Mouse (Mus musculus): Measurements from ENCODE around the gene Ndel1. TPM values are rescaled to one million over a fixed set of nuclear protein-coding genes. Genes with fewer than 3 reads are reported as not detected.

The Ndel1 gene
- total and polyA plus RNA-seq, 3 experiments, result 45.5 to 63.7 (median 60.4) TPM

- no peak overlapping the region for H3K4me3 ChIP-seq
- H3K79me2 ChIP-seq (replicated peaks; ENCODE audit: control insufficient read depth, insufficient read depth, low read length), result peaks cover 2% of the 10 kb centered on the region; the same call in 1 of the 2 replicates
- no peaks in the 10 kb centered on the region for H3K27me3 ChIP-seq (ENCODE audit: control insufficient read depth, insufficient read depth, low read length)
- H3K9ac ChIP-seq (ENCODE audit: low read depth, low read length), result no peak overlapping the region
- H3K27ac ChIP-seq, result no peak overlapping the region
- intact Hi-C loops (cut with DNase I), result no loop called here
- no peak for TF ChIP-seq EP300 (IDR thresholded peaks at IDR 0.05; ENCODE audit: insufficient read depth, low read depth, low read length)
- no peak for TF ChIP-seq CTCF (IDR thresholded peaks at IDR 0.05)
- TF ChIP-seq POLR2A (IDR thresholded peaks at IDR 0.05; ENCODE audit: insufficient read depth, low read depth, low read length), result no peak
- 72% methylated on average over 15 of the region's 15 CpGs for WGBS
- H3K36me3 ChIP-seq (ENCODE audit: control insufficient read depth, insufficient read depth, low read length), result peaks cover 5% of the 10 kb centered on the region
- H3K4me1 ChIP-seq (ENCODE audit: control insufficient read depth, insufficient read depth, low read length), result peaks cover 8% of the 10 kb centered on the region
- DNase-seq, result peak; percentile 19 to 27
Measured at GRCm38 (mm10) chr11:68822326-68822725, 49.3 kb downstream of the Ndel1 start.

GRCm38 (mm10) chr11:68819226-68819805 is 52.3 kb downstream of the Ndel1 start:
- DNase-seq, result no peak
- no peak overlapping the region for H3K27ac ChIP-seq
- H3K4me3 ChIP-seq, result no peak overlapping the region
- no peak for TF ChIP-seq POLR2A (IDR thresholded peaks at IDR 0.05; ENCODE audit: insufficient read depth, low read depth, low read length)
- TF ChIP-seq EP300 (IDR thresholded peaks at IDR 0.05; ENCODE audit: insufficient read depth, low read depth, low read length), result no peak
- TF ChIP-seq CTCF (IDR thresholded peaks at IDR 0.05), result no peak
- no peaks in the 10 kb centered on the region for H3K27me3 ChIP-seq (ENCODE audit: control insufficient read depth, insufficient read depth, low read length)
- no peak overlapping the region for H3K9ac ChIP-seq (ENCODE audit: low read depth, low read length)
- H3K36me3 ChIP-seq (ENCODE audit: control insufficient read depth, insufficient read depth, low read length), result no peaks in the 10 kb centered on the region; the same call in none of the 2 replicates
- WGBS, result 81% methylated on average over 14 of the region's 14 CpGs
- intact Hi-C loops (cut with DNase I), result no loop called here
- H3K4me1 ChIP-seq (ENCODE audit: control insufficient read depth, insufficient read depth, low read length), result no peaks in the 10 kb centered on the region; the same call in 1 of the 2 replicates
- H3K79me2 ChIP-seq (replicated peaks; ENCODE audit: control insufficient read depth, insufficient read depth, low read length), result no peaks in the 10 kb centered on the region

GRCm38 (mm10) chr11:68818416-68818815 is 53.2 kb downstream of the Ndel1 start:
- H3K4me3 ChIP-seq, result no peak overlapping the region
- H3K27ac ChIP-seq, result no peak overlapping the region
- DNase-seq, result no peak
- H3K36me3 ChIP-seq (ENCODE audit: control insufficient read depth, insufficient read depth, low read length), result no peaks in the 10 kb centered on the region; the same call in 1 of the 2 replicates
- TF ChIP-seq CTCF (IDR thresholded peaks at IDR 0.05), result no peak
- 82% methylated on average over 8 of the region's 8 CpGs for WGBS
- intact Hi-C loops (cut with DNase I), result no loop called here
- H3K27me3 ChIP-seq (ENCODE audit: control insufficient read depth, insufficient read depth, low read length), result no peaks in the 10 kb centered on the region
- no peaks in the 10 kb centered on the region; the same call in 1 of the 2 replicates for H3K4me1 ChIP-seq (ENCODE audit: control insufficient read depth, insufficient read depth, low read length)
- H3K79me2 ChIP-seq (replicated peaks; ENCODE audit: control insufficient read depth, insufficient read depth, low read length), result no peaks in the 10 kb centered on the region
- no peak overlapping the region for H3K9ac ChIP-seq (ENCODE audit: low read depth, low read length)

DNA sequence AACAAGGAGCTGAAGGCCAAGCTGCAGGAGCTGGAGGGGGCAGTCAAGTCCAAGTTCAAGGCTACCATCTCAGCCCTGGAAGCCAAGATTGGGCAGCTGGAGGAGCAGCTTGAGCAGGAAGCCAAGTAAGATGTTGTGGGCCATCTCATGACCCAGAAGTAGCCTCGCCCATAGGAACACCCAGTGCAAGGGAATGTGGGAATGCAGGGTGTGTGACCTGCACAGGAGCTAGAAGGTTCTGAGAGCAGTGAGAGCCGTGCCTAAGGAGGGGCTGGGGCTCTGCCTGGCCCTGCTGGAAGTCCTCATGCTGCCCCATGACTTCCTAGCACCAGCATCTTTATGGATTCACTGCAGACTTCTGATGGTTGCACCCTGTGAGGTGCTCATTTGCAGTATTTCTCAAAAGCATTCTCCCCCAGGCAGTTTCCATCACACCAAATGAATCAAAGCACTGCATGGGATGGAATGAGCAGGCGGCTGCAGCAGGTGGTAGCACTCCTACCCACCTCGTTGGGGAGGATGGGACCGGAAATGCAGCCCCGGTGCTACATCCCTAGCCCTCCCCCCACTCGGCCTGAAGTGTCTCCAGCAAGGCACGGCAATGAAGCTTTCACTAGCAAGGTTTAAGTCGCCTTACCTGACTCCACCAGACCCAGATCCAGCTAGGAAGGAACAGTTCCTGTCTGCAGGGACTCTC is 59.6 kb downstream of the Ndel1 start:
- no peaks in the 10 kb centered on the region for H3K36me3 ChIP-seq (ENCODE audit: control insufficient read depth, insufficient read depth, low read length)
- H3K4me3 ChIP-seq, result no peak overlapping the region
- TF ChIP-seq EP300 (IDR thresholded peaks at IDR 0.05; ENCODE audit: insufficient read depth, low read depth, low read length) (no peak), POLR2A (IDR thresholded peaks at IDR 0.05; ENCODE audit: insufficient read depth, low read depth, low read length) (no peak), CTCF (IDR thresholded peaks at IDR 0.05) (no peak)
- no peak for DNase-seq
- H3K27me3 ChIP-seq (ENCODE audit: control insufficient read depth, insufficient read depth, low read length), result no peaks in the 10 kb centered on the region
- WGBS, result 73% methylated on average over 9 of the region's 9 CpGs
- intact Hi-C loops (cut with DNase I), result no loop called here
- H3K27ac ChIP-seq, result no peak overlapping the region
- H3K9ac ChIP-seq (ENCODE audit: low read depth, low read length), result no peak overlapping the region
- H3K79me2 ChIP-seq (replicated peaks; ENCODE audit: control insufficient read depth, insufficient read depth, low read length), result no peaks in the 10 kb centered on the region
- H3K4me1 ChIP-seq (ENCODE audit: control insufficient read depth, insufficient read depth, low read length), result no peaks in the 10 kb centered on the region

GRCm38 (mm10) chr11:68807787-68808186 is 63.9 kb downstream of the Ndel1 start:
- intact Hi-C loops (cut with DNase I), result loop anchor here (1.0 to 5.0 kb wide), 2 partner anchors 68 to 240 kb away; no protein-coding TSS in a partner anchor
- no peaks in the 10 kb centered on the region for H3K36me3 ChIP-seq (ENCODE audit: control insufficient read depth, insufficient read depth, low read length)
- H3K27ac ChIP-seq, result no peak overlapping the region
- no peaks in the 10 kb centered on the region for H3K4me1 ChIP-seq (ENCODE audit: control insufficient read depth, insufficient read depth, low read length)
- H3K4me3 ChIP-seq, result no peak overlapping the region
- DNase-seq, result peak; percentile 52 to 86
- H3K27me3 ChIP-seq (ENCODE audit: control insufficient read depth, insufficient read depth, low read length), result no peaks in the 10 kb centered on the region
- H3K79me2 ChIP-seq (replicated peaks; ENCODE audit: control insufficient read depth, insufficient read depth, low read length), result no peaks in the 10 kb centered on the region
- WGBS, result 39% methylated on average over 6 of the region's 6 CpGs
- H3K9ac ChIP-seq (ENCODE audit: low read depth, low read length), result no peak overlapping the region
- TF ChIP-seq POLR2A (IDR thresholded peaks at IDR 0.05; ENCODE audit: insufficient read depth, low read depth, low read length) (no peak), EP300 (IDR thresholded peaks at IDR 0.05; ENCODE audit: insufficient read depth, low read depth, low read length) (0 out of 2 replicates have a peak, but pooled peaks have one; percentile 5)

DNA sequence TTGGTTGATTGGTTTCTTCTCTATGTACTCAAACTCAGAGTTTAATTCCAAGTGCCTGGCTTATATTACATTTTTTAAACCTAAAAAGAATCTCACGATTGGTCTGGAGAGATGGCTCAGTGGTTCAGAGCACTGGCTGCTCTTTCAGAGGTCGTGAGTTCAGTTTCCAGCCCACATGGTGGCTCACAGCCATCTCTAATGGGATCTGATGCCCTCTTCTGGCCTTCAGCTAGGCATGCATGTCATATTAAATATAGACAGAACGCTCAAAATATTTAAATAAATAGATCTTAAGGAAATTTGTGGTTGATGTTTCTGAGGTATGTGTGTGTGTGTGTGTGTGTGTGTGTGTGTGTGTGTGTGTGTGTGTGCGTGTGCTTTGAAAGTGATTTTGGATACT is 66.5 kb downstream of the Ndel1 start:
- Histone ChIP-seq H3K9ac (ENCODE audit: low read depth, low read length) (no peak overlapping the region), H3K79me2 (replicated peaks; ENCODE audit: control insufficient read depth, insufficient read depth, low read length) (no peaks in the 10 kb centered on the region), H3K4me1 (ENCODE audit: control insufficient read depth, insufficient read depth, low read length) (no peaks in the 10 kb centered on the region), H3K27ac (no peak overlapping the region), H3K27me3 (ENCODE audit: control insufficient read depth, insufficient read depth, low read length) (no peaks in the 10 kb centered on the region), H3K4me3 (no peak overlapping the region), H3K36me3 (ENCODE audit: control insufficient read depth, insufficient read depth, low read length) (no peaks in the 10 kb centered on the region)
- intact Hi-C loops (cut with DNase I), result loop anchor here (5.0 kb wide), 1 partner anchor 238 kb away; no protein-coding TSS in a partner anchor
- 52% methylated on average over 4 of the region's 4 CpGs for WGBS
- TF ChIP-seq CTCF (IDR thresholded peaks at IDR 0.05) (peak; percentile 60), EP300 (IDR thresholded peaks at IDR 0.05; ENCODE audit: insufficient read depth, low read depth, low read length) (no peak)
- no peak for DNase-seq

All from heart, adult 2 months (tissue).